In the genomic region with DNA sequence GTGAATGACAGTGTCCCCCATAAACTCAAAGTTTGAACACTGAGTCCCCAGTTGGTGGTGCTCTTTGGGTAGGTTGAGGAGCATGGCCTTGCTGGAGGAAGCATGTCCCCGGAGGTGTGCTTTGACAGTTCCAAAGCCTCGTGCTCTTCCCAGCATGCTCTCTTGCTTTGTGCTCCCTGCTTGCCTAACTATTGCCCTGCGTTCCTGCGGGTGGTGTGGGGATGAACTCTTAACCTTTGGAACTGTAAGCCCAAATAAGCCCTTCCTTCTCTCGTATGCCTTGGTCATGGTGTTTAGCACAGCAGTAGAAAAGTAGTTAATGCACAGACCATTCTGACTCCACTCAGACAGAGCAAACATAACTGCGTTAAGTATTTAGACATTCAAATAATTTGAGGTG, we compare ENCODE assay signal across 20 mouse cellular contexts.
"Had no signal": no experiment of that assay in that cellular context is flagged by ENCODE, and none has a peak within 500 bp of the region (broad histone marks: within the 10 kb centered on the region; RNA-seq: fewer than 3 reads in every experiment).

No protein-coding gene starts in this region.

- ATAC-seq: midbrain, embryonic 16.5 days had no signal

- H3K27me3 ChIP-seq: midbrain, embryonic 12.5 days; neural tube, embryonic 13.5 days; neural tube, embryonic 15.5 days had no signal

- H3K4me3 ChIP-seq: midbrain, embryonic 10.5 days; midbrain, embryonic 12.5 days; myocyte; neural tube, embryonic 13.5 days; neural tube, embryonic 15.5 days had no signal

- H3K27ac ChIP-seq: macrophage; midbrain, embryonic 10.5 days; midbrain, embryonic 12.5 days; neural tube, embryonic 13.5 days; neural tube, embryonic 15.5 days had no signal

- DNase-seq: lung, adult 18-20 months; lung, embryonic 14.5 days; lung, postnatal 10 days; lung, postnatal 36 days; midbrain, embryonic 14.5 days; retina, postnatal 1 day; right cerebral cortex, adult 18-20 months; right cerebral cortex, postnatal 25 days; right cerebral cortex, postnatal 4 days; spleen, adult 18-20 months; thymus, adult 18-20 months; thymus, postnatal 14 days; thymus, postnatal 36 days had no signal

- H3K4me1 ChIP-seq: neural tube, embryonic 13.5 days had no signal

- H3K9ac ChIP-seq: lung, embryonic 14.5 days; midbrain, embryonic 12.5 days; neural tube, embryonic 13.5 days; neural tube, embryonic 15.5 days had no signal

- H3K36me3 ChIP-seq: midbrain, embryonic 12.5 days; neural tube, embryonic 15.5 days had no signal

- H3K4me2 ChIP-seq: lung, embryonic 14.5 days; midbrain, embryonic 12.5 days; neural tube, embryonic 13.5 days; neural tube, embryonic 15.5 days had no signal

- H3K9me3 ChIP-seq: neural tube, embryonic 15.5 days had no signal
